Mouse (Mus musculus) CH12.LX (cell line): Measurements from ENCODE around the gene Zfp457. TPM values are rescaled to one million over a fixed set of nuclear protein-coding genes. Genes with fewer than 3 reads are reported as not detected.

Experiments
- DNase-seq: peaks from one replicate; pipeline ENCODE4 v3.0.0-alpha.2; 2013; ENCODE audit errors: extremely low read depth
- H3K27ac ChIP-seq: 2 replicates; pipeline ENCODE4 v1.5.1; 2012; ENCODE audit warnings: low read depth, mild to moderate bottlenecking, control low read depth, moderate library complexity; ENCODE audit not compliant: insufficient read depth
- H3K27me3 ChIP-seq: replicated peaks from 2 replicates; pipeline ENCODE3; 2012; ENCODE audit warnings: inconsistent platforms
- H3K36me3 ChIP-seq, 2 experiments: replicated peaks in 1 of 2; 2 replicates each; pipeline versions ENCODE3 to v1.6.1; 2012; ENCODE audit warnings: inconsistent platforms in 1 of 2, low read length in 1 of 2, mild to moderate bottlenecking in 1 of 2, mixed read lengths in 1 of 2, moderate library complexity in 1 of 2; ENCODE audit not compliant: control insufficient read depth in 1 of 2, insufficient read depth in 1 of 2
- H3K4me1 ChIP-seq, 2 experiments: 2 replicates each; pipeline ENCODE4 v1.6.1; 2012; ENCODE audit warnings: inconsistent platforms in 1 of 2, moderate library complexity in 1 of 2; ENCODE audit not compliant: insufficient read depth in 2 of 2, control insufficient read depth in 1 of 2
- H3K4me2 ChIP-seq: 2 replicates; pipeline ENCODE4 v1.6.1; 2012; ENCODE audit warnings: low read depth, mild to moderate bottlenecking, control low read depth; ENCODE audit not compliant: poor library complexity, insufficient read depth, severe bottlenecking
- H3K4me3 ChIP-seq, 3 experiments: fragments of 150-350 bp in 1 of 3; sonication (generic) in 1 of 3; replicated peaks in 1 of 3; 2 replicates each; pipeline versions ENCODE3 to v1.5.1; 2011 to 2012; ENCODE audit warnings: low read depth in 2 of 3, low read length in 2 of 3, mild to moderate bottlenecking in 2 of 3, moderate library complexity in 2 of 3, control low read depth in 1 of 3, improper control_type of control experiment in 1 of 3, inconsistent platforms in 1 of 3, mixed read lengths in 1 of 3; ENCODE audit not compliant: poor library complexity in 1 of 3
- H3K79me2 ChIP-seq: replicated peaks from 2 replicates; pipeline ENCODE4 v1.6.1; 2012; ENCODE audit warnings: mild to moderate bottlenecking, moderate library complexity; ENCODE audit not compliant: control insufficient read depth, poor library complexity, insufficient read depth, severe bottlenecking; ENCODE audit errors: extremely low read depth
- H3K9ac ChIP-seq: 2 replicates; pipeline ENCODE4 v1.6.1; 2012; ENCODE audit warnings: low read depth, mild to moderate bottlenecking, control low read depth, moderate library complexity; ENCODE audit not compliant: insufficient read depth
- H3K9me3 ChIP-seq: replicated peaks from 2 replicates; pipeline ENCODE3; 2012; ENCODE audit warnings: low read length, inconsistent platforms, mixed read lengths
- CTCF ChIP-seq, 2 experiments: IDR thresholded peaks in 1 of 2; conservative IDR thresholded peaks in 1 of 2; 2 replicates each; pipeline ENCODE4 v1.5.1; 2011 to 2012; ENCODE audit warnings: low read depth in 2 of 2, low read length in 2 of 2, improper control_type of control experiment in 1 of 2, inconsistent platforms in 1 of 2, mild to moderate bottlenecking in 1 of 2, moderate library complexity in 1 of 2
- ELF1 ChIP-seq: IDR thresholded peaks from 2 replicates; pipeline ENCODE4 v1.6.1; 2014; ENCODE audit warnings: low read depth, mild to moderate bottlenecking, inconsistent platforms, low read length, improper control_type of control experiment
- IRF4 ChIP-seq: IDR thresholded peaks from 2 replicates; pipeline ENCODE4 v1.6.1; 2014; ENCODE audit warnings: low read depth, mild to moderate bottlenecking, inconsistent platforms, low read length, improper control_type of control experiment
- JUN ChIP-seq: IDR thresholded peaks from 2 replicates; pipeline ENCODE4 v1.6.1; 2011; ENCODE audit warnings: low read depth, mild to moderate bottlenecking, low read length, improper control_type of control experiment, moderate library complexity; ENCODE audit not compliant: insufficient read depth
- KAT2A ChIP-seq: IDR thresholded peaks from 2 replicates; pipeline ENCODE4 v1.6.1; 2012; ENCODE audit warnings: low read length, improper control_type of control experiment, inconsistent platforms; ENCODE audit not compliant: insufficient replicate concordance
- MAX ChIP-seq: IDR thresholded peaks from 2 replicates; pipeline ENCODE4 v1.6.1; 2011; ENCODE audit warnings: low read length, improper control_type of control experiment
- MXI1 ChIP-seq: IDR thresholded peaks from 2 replicates; pipeline ENCODE4 v1.6.1; 2011; ENCODE audit warnings: mild to moderate bottlenecking, low read depth, low read length, improper control_type of control experiment
- POLR2A ChIP-seq: IDR thresholded peaks from 2 replicates; pipeline ENCODE4 v1.6.1; 2011; ENCODE audit warnings: low read depth, mild to moderate bottlenecking, improper control_type of control experiment, low read length
- RAD21 ChIP-seq: IDR thresholded peaks from 2 replicates; pipeline ENCODE4 v1.6.1; 2011; ENCODE audit warnings: low read depth, mild to moderate bottlenecking, low read length, improper control_type of control experiment, moderate library complexity
- RCOR1 ChIP-seq: conservative IDR thresholded peaks from 2 replicates; pipeline ENCODE4 v1.6.1; 2012; ENCODE audit warnings: low read depth, mild to moderate bottlenecking, inconsistent platforms, low read length, improper control_type of control experiment
- SIN3A ChIP-seq: IDR thresholded peaks from 2 replicates; pipeline ENCODE4 v1.6.1; 2012; ENCODE audit warnings: low read length, improper control_type of control experiment, inconsistent platforms
- SMC3 ChIP-seq: IDR thresholded peaks from 2 replicates; pipeline ENCODE4 v1.6.1; 2011; ENCODE audit warnings: low read depth, low read length, improper control_type of control experiment
- TBP ChIP-seq: conservative IDR thresholded peaks from 2 replicates; pipeline ENCODE4 v1.6.1; 2011; ENCODE audit warnings: low read depth, low read length, improper control_type of control experiment
- TCF12 ChIP-seq: IDR thresholded peaks from 2 replicates; pipeline ENCODE4 v1.6.1; 2014; ENCODE audit warnings: low read depth, mild to moderate bottlenecking, inconsistent platforms, low read length, improper control_type of control experiment
- USF1 ChIP-seq: IDR thresholded peaks from 2 replicates; pipeline ENCODE4 v1.6.1; 2014; ENCODE audit warnings: low read depth, mild to moderate bottlenecking, inconsistent platforms, low read length, improper control_type of control experiment
- USF2 ChIP-seq: conservative IDR thresholded peaks from 2 replicates; pipeline ENCODE4 v1.6.1; 2011; ENCODE audit warnings: low read depth, low read length, improper control_type of control experiment
- ZKSCAN1 ChIP-seq: IDR thresholded peaks from 2 replicates; pipeline ENCODE4 v1.6.1; 2012; ENCODE audit warnings: low read depth, inconsistent platforms, low read length, improper control_type of control experiment, borderline replicate concordance
- ZNF384 ChIP-seq: IDR thresholded peaks from 2 replicates; pipeline ENCODE4 v1.6.1; 2012; ENCODE audit warnings: low read depth, low read length, improper control_type of control experiment, inconsistent platforms
- dilution Hi-C: fragments of 300-500 bp; cut with MboI; formaldehyde crosslinking; loops from 2 replicates; pipeline ENCODE4 v1.14.3; 2020; ENCODE audit warnings: low sequenced_read_pairs; ENCODE audit not compliant: extremely low pct_unique_long_range_greater_than_20kb, extremely low pct_ligation_motif_present
- in situ Hi-C: fragments of 300-500 bp; cut with MboI; formaldehyde crosslinking; loops from 3 replicates; pipeline ENCODE4 v1.14.3; 2019; ENCODE audit warnings: low sequenced_read_pairs, low pct_ligation_motif_present, low pct_unique_long_range_greater_than_20kb, mixed read lengths
- polyA plus RNA-seq: library from polyadenylated mRNA; unstranded; fragments of >175 nt; gene quantifications from 2 replicates; pipeline ENCODE4 v1.2.1, GENCODE M21; 2012; ENCODE audit warnings: low read depth; ENCODE audit not compliant: insufficient read length
- total RNA-seq, 2 experiments: library from RNA; depleted of rRNA; stranded (reverse); fragments of 300-350 nt in 1 of 2; fragments of >200 nt in 1 of 2; gene quantifications; 2 replicates each; pipeline ENCODE4 v1.2.3; 2012 to 2014

Gene Zfp457
- total and polyA plus RNA-seq, 3 experiments = 0.40 to 0.98 TPM; not detected in 1

DNA sequence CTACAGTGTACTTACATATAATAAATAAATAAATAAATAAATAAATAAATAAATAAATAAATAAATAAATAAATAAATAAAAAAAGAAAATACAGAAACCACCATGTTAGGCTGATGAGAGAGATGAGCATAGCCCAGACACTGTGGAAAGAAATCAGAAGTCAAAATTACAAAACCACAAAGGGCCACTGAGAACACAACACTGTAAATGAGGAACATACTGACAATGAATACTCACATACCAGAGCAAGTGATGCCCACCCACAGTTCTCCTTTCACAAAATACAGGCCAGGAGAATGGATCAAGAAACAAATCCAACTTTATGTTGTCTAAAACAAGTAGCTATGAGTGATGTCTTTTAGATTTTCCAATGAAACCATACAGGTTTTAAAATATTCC is 45.6 kb upstream of the Zfp457 start:
- Histone ChIP-seq H3K27me3 (no peaks in the 10 kb centered on the region), H3K79me2 (peaks cover 2% of the 10 kb centered on the region; the same call in 1 of the 2 replicates), H3K27ac (no peak overlapping the region), H3K4me2 (no peak overlapping the region), H3K36me3 (peaks cover 0 to 2% of the 10 kb centered on the region in 2 experiments), H3K9ac (no peak overlapping the region), H3K4me3 (no peak overlapping the region), H3K4me1 (no peaks in the 10 kb centered on the region), H3K9me3 (no peaks in the 10 kb centered on the region)
- TF ChIP-seq TBP = no peak
- no peak for TF ChIP-seq ELF1
- no peak for TF ChIP-seq USF1
- no peak for TF ChIP-seq JUN
- no peak for TF ChIP-seq SMC3
- TF ChIP-seq RCOR1 = no peak
- no peak for TF ChIP-seq IRF4
- no peak for TF ChIP-seq MXI1
- TF ChIP-seq TCF12 = no peak
- TF ChIP-seq ZKSCAN1 = no peak
- TF ChIP-seq KAT2A = no peak
- no peak for TF ChIP-seq MAX
- in situ Hi-C loops = no loop called here
- DNase-seq = no peak
- dilution Hi-C loops = no loop called here

DNA sequence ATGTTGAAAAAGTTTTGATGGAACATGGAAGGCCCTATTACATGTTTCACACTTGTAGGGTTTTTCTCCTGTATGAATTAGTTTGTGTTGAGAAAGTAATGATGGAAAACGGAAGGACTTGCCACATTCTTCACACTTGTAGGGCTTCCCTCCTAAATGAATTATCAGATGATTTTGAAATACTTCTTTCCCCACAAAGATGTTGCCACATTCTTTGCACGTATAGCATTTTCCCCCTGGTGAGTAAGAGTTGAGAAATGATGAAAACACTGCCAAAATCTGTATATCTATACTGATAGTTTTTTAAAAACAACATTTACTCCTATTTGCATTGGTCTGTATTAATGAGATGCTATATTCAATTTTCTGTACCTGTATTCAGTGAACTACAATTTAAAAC is 37.1 kb upstream of the Zfp457 start:
- TF ChIP-seq SIN3A (no peak), ZNF384 (no peak), USF2 (no peak), CTCF (conservative IDR thresholded peaks at IDR 0.05 in 1 of 2, IDR thresholded peaks at IDR 0.05 in 1 of 2; ENCODE audit: low read depth in 2 of 2, low read length in 2 of 2) (no peak), RAD21 (no peak), POLR2A (no peak)
- DNase-seq = no peak
- no peaks in the 10 kb centered on the region; the same call in 1 of the 2 replicates for H3K79me2 ChIP-seq
- dilution Hi-C loops = no loop called here
- H3K36me3 ChIP-seq = peaks cover 22 to 48% of the 10 kb centered on the region in 2 experiments
- H3K4me2 ChIP-seq = no peak overlapping the region
- no peak overlapping the region for H3K9ac ChIP-seq
- no peaks in the 10 kb centered on the region for H3K27me3 ChIP-seq
- H3K4me1 ChIP-seq = no peaks in the 10 kb centered on the region
- H3K9me3 ChIP-seq = no peaks in the 10 kb centered on the region
- H3K27ac ChIP-seq = no peak overlapping the region
- in situ Hi-C loops = no loop called here
- H3K4me3 ChIP-seq = no peak overlapping the region
